Mouse (Mus musculus) heart, postnatal 0 days (tissue): ENCODE measurements at regions not wholly inside any gene's neighbourhood (a gene's known extent, or its start where the extent isn't known, plus 50 kb on each side); places are given as distances from the start of the nearest gene placed in this dataset.

Experiments
- CTCF ChIP-seq: IDR thresholded peaks from 2 replicates; pipeline ENCODE4 v1.5.1; 2016; ENCODE audit warnings: antibody characterized with exemption, control low read depth, low read depth
- EP300 ChIP-seq: IDR thresholded peaks from 2 replicates; pipeline ENCODE4 v1.6.1; 2016; ENCODE audit warnings: antibody characterized with exemption, low read depth

DNA sequence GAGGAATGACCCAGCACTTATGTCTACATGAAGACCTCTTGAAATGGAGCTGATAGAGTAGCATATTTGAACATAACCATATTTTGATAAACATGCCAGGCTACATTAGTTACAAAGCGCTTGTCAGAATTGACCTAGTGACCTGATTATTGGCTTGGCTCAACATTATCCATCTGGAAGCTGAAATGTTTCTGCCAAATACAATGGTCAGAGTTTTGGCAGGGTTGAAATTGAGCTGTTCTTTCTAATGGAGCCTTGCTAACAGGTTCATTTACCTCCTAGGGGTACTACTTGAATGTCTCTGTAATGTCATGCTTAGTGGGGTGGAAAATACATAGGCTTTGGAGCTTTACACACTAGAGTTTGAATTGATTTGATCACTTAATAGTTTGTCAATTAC, 1163.5 kb downstream of the Cdh11 start:
- TF ChIP-seq CTCF (no peak), EP300 (no peak)
